Mouse (Mus musculus): ENCODE measurements around the gene Daglb.

Daglb gene

DNA sequence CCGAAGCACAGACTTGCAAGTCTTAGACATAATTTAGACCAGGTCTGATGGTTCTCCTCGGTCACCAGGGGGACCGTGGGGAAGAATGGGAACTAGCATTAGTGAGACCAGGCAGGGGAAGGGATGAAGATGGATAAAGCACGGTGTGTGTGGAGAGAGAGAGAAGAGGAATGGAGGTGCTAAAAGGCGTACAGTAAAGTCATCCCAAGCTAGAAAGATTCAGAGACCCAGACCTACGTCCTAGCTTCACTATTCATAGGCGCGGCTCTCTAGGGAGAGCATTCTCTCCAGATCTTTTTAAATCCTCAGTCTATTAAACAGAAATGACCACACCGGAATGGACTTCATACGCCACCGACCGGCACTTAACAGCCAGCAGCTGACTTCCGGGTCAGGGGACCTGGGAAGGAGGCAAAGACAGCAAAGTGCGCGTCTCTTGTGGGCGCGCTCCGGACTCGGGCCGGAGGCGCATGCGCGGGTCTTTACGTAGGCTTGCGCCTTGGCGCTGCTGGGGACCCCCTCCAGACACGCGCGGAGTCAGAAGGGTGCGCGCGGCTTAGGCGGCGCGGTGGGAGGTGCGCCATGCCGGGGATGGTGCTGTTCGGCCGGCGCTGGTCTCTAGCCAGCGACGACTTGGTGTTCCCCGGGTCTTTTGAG, at the start of gene Daglb:
Gene Daglb, plus strand, starts transcription at position 485 of the 657 bp plus-strand sequence.
- DNase-seq (ENCODE audit: low read depth) = peak; percentile 53

DNA sequence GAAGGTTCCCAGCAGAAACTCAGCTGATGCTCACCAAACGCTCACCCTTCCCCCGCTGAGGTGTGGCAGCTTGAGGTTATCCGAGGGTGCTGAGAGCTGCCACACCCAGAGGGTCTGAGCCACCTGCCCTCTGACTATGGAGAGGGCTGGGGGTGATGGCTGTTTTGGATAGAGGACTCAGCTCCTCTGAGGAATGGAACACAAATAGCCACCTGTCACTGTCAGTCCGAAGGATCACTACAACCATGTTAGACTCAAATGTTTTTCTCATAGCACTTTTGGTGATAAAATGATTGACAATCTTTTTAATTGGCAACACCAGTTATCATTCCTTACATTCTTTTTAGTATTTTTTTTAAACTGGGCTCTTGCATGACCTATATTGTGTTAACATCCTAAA, 42.9 kb upstream of the Daglb start:
- no peak for DNase-seq (ENCODE audit: low read depth)

DNA sequence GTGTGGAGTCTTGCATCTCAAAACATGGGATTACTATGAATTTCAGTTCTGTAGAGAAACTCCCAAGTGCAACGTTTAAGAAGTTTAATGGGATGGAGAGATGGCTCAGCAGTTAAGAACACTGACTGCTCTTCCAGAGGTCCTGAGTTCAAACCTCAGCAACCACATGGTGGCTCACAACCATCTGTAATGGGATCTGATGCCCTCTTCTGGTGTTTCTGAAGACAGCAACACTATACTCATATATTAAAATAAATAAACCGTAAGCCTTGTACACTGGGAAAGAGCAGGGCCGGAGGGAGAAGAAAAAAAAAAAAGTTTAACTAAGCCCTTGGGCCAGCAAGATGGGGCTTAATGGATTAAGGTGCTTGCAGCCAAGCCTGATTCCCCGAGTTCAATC, 41.4 kb upstream of the Daglb start:
- DNase-seq (ENCODE audit: low read depth) = no peak

DNA sequence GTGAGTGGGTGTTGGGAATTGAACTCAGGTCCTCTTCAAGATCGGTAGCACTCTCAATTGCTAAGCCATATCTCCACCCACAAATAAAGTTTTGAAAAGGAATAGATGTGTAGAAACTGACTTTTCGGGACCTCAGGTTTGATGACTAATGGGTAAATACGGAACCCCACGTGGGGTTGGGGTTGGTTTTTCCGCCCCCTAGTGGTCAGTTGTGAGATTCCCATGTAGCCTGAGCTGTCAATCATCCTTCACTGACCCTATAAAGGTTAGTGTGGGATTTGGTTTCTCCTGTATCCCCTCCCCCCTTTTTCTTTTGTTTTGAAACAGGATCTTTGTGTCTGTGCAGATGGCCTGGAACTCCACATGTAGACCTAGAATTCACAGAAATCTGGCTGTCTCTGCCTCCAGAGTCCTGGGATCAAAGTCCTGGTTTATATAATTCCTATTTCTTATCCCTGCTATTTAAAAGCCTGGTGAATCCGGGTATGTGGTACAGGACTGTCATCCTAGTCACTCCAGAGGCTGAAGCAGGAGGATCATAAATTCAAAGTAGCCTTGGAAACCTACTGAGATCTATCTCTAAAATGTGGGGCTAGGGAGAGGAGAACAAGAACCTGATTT, 40.4 kb upstream of the Daglb start:
- DNase-seq (ENCODE audit: low read depth) = peak; percentile 46

DNA sequence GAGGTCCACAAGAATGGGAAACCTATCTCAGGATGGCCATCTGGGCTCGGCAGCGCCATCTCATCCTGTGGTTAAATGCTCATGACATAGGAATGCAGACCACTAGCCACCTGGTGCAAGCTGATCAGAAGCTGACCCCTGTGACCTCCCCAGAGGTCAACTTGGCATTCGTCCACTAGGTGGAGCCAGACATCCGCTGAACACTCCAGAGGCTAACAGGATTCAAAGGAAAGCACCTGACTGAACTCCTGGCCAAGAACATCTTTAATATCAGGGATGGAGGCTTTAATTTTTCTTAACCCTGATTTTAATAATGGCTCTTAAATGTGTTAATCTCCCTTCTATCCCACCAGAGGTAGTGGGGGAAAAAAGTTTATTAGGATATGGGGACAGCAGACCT, 30.0 kb upstream of the Daglb start:
- peak; percentile 39 for DNase-seq (ENCODE audit: low read depth)

DNA sequence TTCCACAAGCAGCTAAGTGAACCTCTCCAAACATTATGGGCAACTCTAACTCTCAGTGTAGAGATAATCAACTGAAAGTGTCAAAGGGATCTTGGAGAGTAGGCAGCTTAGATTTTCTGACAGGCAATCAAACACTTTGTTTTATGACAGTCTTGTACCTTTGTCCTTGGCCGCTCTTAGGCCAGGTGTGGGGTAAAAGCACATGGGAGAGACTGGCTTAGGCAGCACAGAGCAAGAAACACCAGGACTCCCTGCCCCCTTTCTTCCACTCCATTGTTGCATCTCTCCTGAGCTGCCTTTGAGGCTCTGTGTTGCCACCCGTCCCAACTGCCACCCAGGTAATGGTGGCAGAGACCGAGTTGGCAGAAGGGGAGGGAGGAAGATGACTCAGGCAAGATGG, 23.1 kb upstream of the Daglb start:
- no peak for DNase-seq (ENCODE audit: low read depth)

DNA sequence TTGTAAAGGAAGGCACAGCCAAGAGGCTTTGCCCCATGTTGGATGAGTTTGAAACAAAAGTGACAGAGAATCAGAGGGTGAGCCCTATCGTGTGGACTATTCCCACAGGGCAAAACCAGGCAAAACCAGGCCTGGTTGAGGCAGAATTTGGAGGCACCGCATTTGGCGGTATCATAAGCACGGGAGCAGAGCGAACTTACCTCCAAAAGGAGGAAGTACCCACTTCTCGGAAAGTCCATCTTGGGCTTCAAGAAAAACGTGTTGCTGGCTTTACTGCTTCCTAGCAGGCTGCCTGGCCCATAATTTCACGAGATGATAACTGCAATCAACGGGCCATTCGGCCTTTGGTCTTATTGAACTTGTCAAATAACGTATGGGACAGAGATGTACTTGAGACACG, 22.6 kb upstream of the Daglb start:
- DNase-seq (ENCODE audit: low read depth) = no peak

GRCm38 (mm10) chr5:143463671-143464070, 713 bp upstream of the Daglb start:
- no peak for DNase-seq (ENCODE audit: low read depth)

DNA sequence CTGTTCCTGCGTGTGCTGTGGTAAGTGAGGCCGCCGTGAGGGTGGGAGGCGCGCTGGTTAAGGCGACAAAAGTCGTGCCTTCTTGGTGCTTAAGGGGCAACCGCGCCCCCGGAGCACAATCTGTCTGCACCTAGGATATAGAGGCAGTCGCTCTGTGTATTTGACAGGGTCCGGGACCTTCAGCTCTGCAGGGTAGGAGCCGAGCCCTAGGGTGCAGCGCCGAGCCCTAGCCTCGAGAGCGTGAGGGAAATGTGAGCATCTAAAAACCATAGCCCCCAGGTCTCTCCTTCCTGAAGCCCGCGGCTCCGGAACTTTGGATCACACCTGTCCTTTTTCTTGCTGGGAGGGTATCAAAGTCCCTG, 354 bp downstream of the Daglb start:
- no peak for DNase-seq (ENCODE audit: low read depth)

DNA sequence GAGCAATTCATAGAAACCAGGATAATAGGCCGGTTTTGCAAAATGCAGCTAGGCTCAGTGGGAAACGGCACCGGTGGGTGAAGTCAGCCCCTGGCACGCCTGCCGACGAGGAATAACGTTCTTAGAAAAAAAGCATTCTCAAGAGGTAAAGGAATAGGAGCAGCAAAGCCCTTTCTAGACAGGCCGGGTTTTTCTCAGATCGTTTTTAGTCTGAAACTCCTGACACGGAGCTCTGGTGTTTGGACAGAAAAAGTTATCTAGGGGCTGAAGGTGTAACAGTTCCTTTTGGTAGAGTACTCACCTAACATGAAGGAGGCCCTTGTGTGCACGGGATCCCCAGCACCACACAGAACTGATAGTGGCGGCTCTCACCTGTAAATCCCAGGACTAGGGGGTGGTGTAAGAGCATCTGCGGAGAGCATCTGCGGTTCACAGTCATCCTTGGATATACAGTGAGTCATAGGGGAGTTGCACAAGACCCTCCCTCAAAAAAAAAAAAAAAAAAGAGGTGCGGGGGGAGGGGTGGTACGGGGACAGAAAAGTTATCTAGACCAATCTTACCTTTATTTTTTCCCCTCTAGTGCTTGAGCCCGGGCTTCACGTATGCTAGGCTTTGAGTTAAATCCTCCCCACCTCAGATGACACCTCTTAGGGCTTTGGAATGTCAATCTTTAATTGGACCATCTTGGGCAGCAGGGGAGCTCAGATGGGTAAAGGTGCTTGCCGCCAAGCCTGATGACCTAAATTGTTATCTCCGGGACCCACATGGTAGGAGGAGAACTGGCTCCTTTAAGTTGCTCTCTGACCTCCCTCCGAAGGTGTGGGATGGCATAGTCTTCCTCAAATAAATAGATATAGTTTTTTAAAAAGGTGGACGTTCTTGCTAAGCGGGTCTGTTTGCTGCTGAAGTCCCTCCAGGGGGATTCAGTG, 1.0 kb downstream of the Daglb start:
- no peak for DNase-seq (ENCODE audit: low read depth)

GRCm38 (mm10) chr5:143466891-143467669, 2.7 kb downstream of the Daglb start:
- no peak for DNase-seq (ENCODE audit: low read depth)

DNA sequence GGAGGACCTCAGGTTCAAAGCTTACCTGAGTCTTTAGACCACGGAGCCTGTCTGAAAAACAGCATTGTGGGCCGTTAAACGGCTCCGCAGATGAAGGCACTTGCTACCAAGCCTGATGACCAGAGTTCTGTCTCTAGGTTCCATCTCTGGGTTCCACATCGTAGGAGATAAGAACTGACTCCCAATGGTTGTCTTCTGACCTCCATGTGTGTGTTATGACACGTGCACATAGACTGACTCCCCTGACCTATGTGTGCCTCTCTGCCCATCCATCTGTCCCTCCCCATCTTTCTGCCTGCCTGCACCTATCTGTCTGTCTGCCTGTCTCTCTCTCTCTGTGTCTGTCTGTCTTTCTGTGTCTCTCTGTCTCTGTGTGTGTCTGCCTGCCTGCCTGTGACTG, 3.5 kb downstream of the Daglb start:
- DNase-seq (ENCODE audit: low read depth) = no peak

- no peak for DNase-seq (ENCODE audit: low read depth)
These were observed 5.2 kb downstream of the Daglb start for GRCm38 (mm10) chr5:143469628-143470027.

GRCm38 (mm10) chr5:143470421-143471164, 6.2 kb downstream of the Daglb start:
- no peak for DNase-seq (ENCODE audit: low read depth)

DNA sequence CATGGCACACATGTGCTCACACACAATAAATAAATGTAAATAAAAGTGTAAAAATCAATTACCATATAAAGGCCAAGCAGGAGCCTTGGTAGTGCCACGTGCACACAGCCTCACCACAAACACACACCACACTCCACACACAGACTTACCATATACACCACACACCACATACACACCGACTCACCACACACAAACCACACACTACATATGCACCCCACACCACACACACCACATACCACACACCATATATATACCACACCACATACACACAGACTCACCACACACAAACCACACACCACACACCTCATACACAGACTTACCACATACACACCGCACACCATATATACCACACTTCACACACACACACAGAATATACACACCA, 6.8 kb downstream of the Daglb start:
- DNase-seq (ENCODE audit: low read depth) = no peak

- no peak for DNase-seq (ENCODE audit: low read depth)
These were observed 7.7 kb downstream of the Daglb start for GRCm38 (mm10) chr5:143471953-143472618.

- DNase-seq (ENCODE audit: low read depth) = peak; percentile 17
These were observed 10.9 kb downstream of the Daglb start for GRCm38 (mm10) chr5:143475153-143475844.

GRCm38 (mm10) chr5:143476013-143476412, 11.6 kb downstream of the Daglb start:
- DNase-seq (ENCODE audit: low read depth) = no peak

DNA sequence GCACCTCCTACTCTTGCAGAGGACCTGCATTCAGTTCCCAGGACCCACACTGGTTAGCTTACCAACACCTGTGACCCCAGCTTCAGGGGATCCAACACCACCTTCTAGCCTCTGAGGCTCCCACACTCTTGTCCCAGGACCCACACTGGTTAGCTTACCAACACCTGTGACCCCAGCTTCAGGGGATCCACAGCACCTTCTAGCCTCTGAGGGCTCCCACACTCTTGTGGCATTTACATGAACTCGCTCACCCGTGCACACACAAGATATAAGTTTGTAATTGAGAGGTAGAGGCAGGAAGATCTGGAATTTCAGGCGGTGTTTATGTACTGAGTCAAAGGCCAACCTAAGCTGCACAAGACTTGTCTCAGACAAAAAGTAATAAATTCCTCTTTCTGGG, 13.5 kb downstream of the Daglb start:
- DNase-seq (ENCODE audit: low read depth) = no peak

- no peak for DNase-seq (ENCODE audit: low read depth)
These were observed 20.6 kb downstream of the Daglb start for GRCm38 (mm10) chr5:143484955-143485354.
